Mouse (Mus musculus) midbrain, postnatal 0 days (tissue): ENCODE data around the gene Senp7. TPM values are rescaled to one million over a fixed set of nuclear protein-coding genes. Genes with fewer than 3 reads are reported as not detected.
A peak's percentile ranks its signal among the peaks of the same experiment; 100 is the strongest.
"Not testable (repeated sequence)": the region's sequence is repeated elsewhere in the genome, so short reads cannot be mapped to it uniquely, and the experiment has no call there.

Experiments
- ATAC-seq: fragments of 200-750 bp; cut with Nextera tagmentation; 2 replicates; pipeline ENCODE4 v1.8.0; 2017; ENCODE audit warnings: moderate number of reproducible peaks, mild to moderate bottlenecking, moderate TSS enrichment, moderate library complexity; ENCODE audit not compliant: low FRiP score
- DNase-seq: peaks from one replicate; pipeline ENCODE4 v3.0.0-alpha.2; 2015; ENCODE audit warnings: low spot score
- H3K27ac ChIP-seq: fragments of 300-500 bp; sonication (generic); 2 replicates; pipeline ENCODE4 v1.5.1; 2014; ENCODE audit warnings: low read depth, mild to moderate bottlenecking, low read length, mixed read lengths
- H3K27me3 ChIP-seq: fragments of 300-500 bp; sonication (generic); 2 replicates; pipeline ENCODE4 v1.6.1; 2014; ENCODE audit warnings: low read length, control low read depth, mixed read lengths; ENCODE audit not compliant: insufficient read depth
- H3K36me3 ChIP-seq: fragments of 300-500 bp; sonication (generic); 2 replicates; pipeline ENCODE4 v1.6.1; 2014; ENCODE audit warnings: low read length, control low read depth, mixed read lengths; ENCODE audit not compliant: insufficient read depth
- H3K4me1 ChIP-seq: fragments of 300-500 bp; sonication (generic); 2 replicates; pipeline ENCODE4 v1.6.1; 2014; ENCODE audit warnings: mild to moderate bottlenecking, control low read depth, antibody characterized with exemption, low read length, mixed read lengths; ENCODE audit not compliant: insufficient read depth
- H3K4me2 ChIP-seq: fragments of 300-500 bp; sonication (generic); 2 replicates; pipeline ENCODE4 v1.6.1; 2014; ENCODE audit warnings: low read depth, mild to moderate bottlenecking, low read length, mixed read lengths; ENCODE audit not compliant: poor library complexity, severe bottlenecking
- H3K4me3 ChIP-seq: fragments of 300-500 bp; sonication (generic); 2 replicates; pipeline ENCODE4 v1.5.1; 2014; ENCODE audit warnings: low read depth, mild to moderate bottlenecking, low read length, moderate library complexity
- H3K9ac ChIP-seq: fragments of 300-500 bp; sonication (generic); replicated peaks from 2 replicates; pipeline ENCODE4 v1.6.1; 2014; ENCODE audit warnings: mild to moderate bottlenecking, low read length, moderate library complexity, mixed read lengths; ENCODE audit not compliant: poor library complexity, severe bottlenecking
- H3K9me3 ChIP-seq: fragments of 300-500 bp; sonication (generic); 2 replicates; pipeline ENCODE4 v1.6.1; 2016; ENCODE audit warnings: low read length, control low read depth
- CTCF ChIP-seq: IDR thresholded peaks from 2 replicates; pipeline ENCODE4 v1.5.1; 2016; ENCODE audit warnings: antibody characterized with exemption, mild to moderate bottlenecking
- WGBS: fragments of 180-500 bp; shearing (Covaris S2); extraction: QIAGEN DNeasy Blood & Tissue Kit; methylation state at CpG from one replicate; pipeline ENCODE4 v1.1.7; 2014; 5-methylcytosine and 5-hydroxymethylcytosine counted together
- polyA plus RNA-seq: library from polyadenylated mRNA; unstranded; fragments of >200 nt; fragmentation: Nextera tagmentation; extraction: Ambion mirVana; gene quantifications from 2 replicates; pipeline ENCODE4 v1.2.1, GENCODE M21; 2015
- total RNA-seq: library from RNA; depleted of rRNA; stranded (reverse); fragments of >200 nt; gene quantifications from 2 replicates; pipeline ENCODE4 v1.2.3, GENCODE M21; 2014; rRNA removed

The Senp7 gene
- total RNA-seq (26.7 and 40.0 TPM in 2 replicates), polyA plus RNA-seq (32.0 and 34.7 TPM in 2 replicates)

DNA sequence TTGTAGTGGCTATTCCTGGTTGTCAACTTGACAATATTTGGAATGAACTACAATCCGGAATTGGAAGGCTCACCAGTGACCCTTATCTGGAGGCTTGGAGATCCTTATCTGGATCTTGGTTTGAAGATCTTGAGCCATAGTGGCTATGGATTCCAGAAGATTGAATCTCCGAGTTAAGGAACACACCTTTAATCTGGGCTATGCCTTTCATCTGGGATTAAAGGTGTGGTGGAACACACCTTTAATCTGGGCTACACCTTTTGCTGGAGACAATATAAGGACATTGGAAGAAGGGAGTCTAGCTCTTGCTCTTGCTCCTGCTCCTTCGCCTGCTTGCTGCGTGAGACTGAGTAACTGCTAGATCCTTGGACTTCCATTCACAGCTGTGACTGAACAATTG is at the start of gene Senp7:
Gene Senp7 (plus strand): TSS at position 301 of the 400 bp plus-strand sequence.
- H3K27me3 ChIP-seq, H3K9me3 ChIP-seq, H3K9ac ChIP-seq, DNase-seq, H3K4me1 ChIP-seq, H3K27ac ChIP-seq, ATAC-seq, H3K4me2 ChIP-seq, H3K36me3 ChIP-seq, H3K4me3 ChIP-seq: not testable (repeated sequence)
- no CpG with 5 or more reads among the region's 4 CpGs for WGBS

DNA sequence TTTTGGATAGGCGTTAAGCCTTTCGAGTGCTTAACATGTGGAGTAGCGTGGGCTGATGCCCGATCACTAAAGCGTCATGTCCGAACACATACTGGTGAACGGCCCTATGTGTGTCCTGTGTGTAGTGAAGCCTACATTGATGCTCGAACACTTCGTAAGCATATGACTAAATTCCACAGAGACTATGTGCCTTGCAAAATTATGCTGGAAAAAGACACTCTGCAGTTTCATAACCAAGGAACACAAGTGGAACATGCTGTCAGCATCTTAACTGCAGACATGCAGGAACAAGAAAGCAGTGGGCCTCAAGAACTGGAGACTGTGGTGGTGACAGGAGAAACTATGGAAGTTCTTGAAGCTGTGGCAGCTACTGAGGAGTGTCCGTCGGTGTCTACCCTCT is 41.3 kb upstream of the Senp7 start:
- Histone ChIP-seq H3K27ac (no peak overlapping the region), H3K4me1 (no peaks in the 10 kb centered on the region), H3K36me3 (peaks cover 21% of the 10 kb centered on the region), H3K4me2 (no peak overlapping the region), H3K27me3 (no peaks in the 10 kb centered on the region), H3K9ac (no peak overlapping the region), H3K4me3 (no peak overlapping the region), H3K9me3 (no peaks in the 10 kb centered on the region)
- ATAC-seq, result no peak
- no peak for DNase-seq
- 95% methylated on average over 11 of the region's 11 CpGs for WGBS
- no peak for TF ChIP-seq CTCF

DNA sequence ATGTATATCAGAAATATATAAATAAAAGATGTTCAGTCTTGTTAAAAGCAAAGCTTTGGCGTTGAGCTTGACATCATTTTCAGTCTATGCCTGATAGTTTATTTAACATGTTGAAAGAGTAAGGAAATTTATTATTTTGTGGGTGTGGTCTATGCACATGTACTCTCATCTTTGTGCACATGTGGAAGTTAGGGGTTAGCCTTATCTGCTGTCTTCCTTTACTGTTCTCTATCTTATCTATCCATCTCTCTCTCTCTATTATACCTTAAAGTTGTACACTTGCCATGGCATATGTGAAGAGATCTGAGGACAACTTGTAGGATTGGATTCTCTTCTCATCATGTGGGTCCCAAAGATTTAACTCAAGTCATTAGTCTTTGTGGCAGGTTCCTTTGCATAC is 39.3 kb upstream of the Senp7 start:
- no peaks in the 10 kb centered on the region for H3K27me3 ChIP-seq
- 93% methylated on average over 1 of the region's 1 CpGs for WGBS
- peaks cover 24% of the 10 kb centered on the region for H3K36me3 ChIP-seq

DNA sequence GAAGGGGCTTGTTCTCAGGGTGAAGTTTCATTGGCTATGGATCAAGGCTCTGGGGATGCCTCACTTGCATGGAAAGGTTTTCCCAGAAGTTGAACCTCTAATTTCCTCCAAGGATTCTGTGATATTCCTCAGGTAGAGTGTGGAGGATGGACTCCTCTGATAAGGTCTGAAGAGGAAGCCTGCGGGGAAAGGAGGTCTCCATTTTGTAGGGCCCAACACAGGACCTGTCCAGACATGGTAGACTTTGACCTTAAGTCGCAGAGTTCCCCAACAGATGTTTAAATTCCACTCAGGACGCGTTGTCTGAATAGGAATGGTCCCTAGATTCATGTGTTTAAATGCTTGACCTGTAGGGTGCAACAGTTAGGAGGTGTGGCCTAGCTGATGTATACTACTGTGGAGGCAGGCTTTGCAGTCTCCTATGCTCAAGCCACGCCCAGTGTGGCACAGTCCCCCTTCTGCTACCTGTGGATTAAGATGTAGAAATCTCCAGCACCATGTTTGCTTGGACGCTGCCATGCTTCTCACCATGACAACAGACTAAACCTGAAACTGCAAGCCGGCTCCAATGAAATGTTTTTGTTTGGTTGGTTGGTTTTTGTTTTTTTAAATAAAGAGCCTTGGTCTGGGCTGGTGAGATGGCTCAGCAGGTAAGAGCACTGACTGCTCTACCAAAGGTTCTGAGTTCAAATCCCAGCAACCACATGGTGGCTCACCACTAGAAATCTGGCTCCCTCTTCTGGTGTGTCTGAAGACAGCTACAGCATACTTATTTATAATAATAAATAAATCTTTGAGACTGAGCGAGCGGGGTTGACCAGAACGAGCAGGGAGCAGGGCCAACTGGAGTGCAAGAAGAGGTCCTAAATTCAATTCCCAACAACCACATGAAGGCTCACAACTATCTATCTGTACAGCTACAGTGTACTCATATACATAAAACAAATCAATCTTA is 35.1 kb upstream of the Senp7 start:
- H3K36me3 ChIP-seq, result peaks cover 15% of the 10 kb centered on the region
- no peak overlapping the region for H3K4me3 ChIP-seq
- peak; percentile 29 for TF ChIP-seq CTCF
- no peaks in the 10 kb centered on the region for H3K27me3 ChIP-seq
- peak; percentile 27; the same call in 1 of the 2 replicates for ATAC-seq
- DNase-seq, result no peak
- H3K4me2 ChIP-seq, result no peak overlapping the region
- H3K9me3 ChIP-seq, result no peaks in the 10 kb centered on the region
- H3K4me1 ChIP-seq, result no peaks in the 10 kb centered on the region
- no peak overlapping the region for H3K9ac ChIP-seq
- 89% methylated on average over 10 of the region's 10 CpGs for WGBS
- H3K27ac ChIP-seq, result no peak overlapping the region

More for the DNA sequence above, 39.3 kb upstream of the Senp7 start:
- no peak overlapping the region for H3K27ac ChIP-seq
- H3K4me1 ChIP-seq, result no peaks in the 10 kb centered on the region
- H3K4me3 ChIP-seq, result no peak overlapping the region
- H3K4me2 ChIP-seq, result no peak overlapping the region
- no peak for TF ChIP-seq CTCF
- ATAC-seq (no peak), DNase-seq (no peak)
- no peaks in the 10 kb centered on the region for H3K9me3 ChIP-seq
- H3K9ac ChIP-seq, result no peak overlapping the region

DNA sequence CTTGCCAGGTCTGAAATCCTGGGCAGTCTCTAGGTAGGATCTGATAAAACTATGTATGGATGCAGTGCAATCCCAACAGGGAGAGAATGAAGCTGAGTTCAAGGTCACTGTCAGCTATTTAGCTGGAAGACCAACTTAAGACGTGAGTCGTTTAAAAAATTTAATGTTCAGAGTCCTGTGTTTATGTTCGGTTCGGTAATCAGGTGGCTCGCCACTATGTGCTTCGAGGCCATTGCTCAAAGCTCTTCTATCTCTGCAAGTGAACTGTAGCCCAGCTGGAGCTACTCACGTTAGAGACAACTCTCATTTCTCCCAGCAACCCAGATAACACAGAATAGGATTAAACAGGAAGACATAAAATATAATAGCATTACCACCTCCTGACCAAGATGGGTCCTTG is 34.1 kb upstream of the Senp7 start:
- H3K9me3 ChIP-seq, result no peaks in the 10 kb centered on the region
- no peak overlapping the region for H3K9ac ChIP-seq
- H3K4me1 ChIP-seq, result no peaks in the 10 kb centered on the region
- ATAC-seq, result no peak
- TF ChIP-seq CTCF, result no peak
- no peak overlapping the region for H3K4me3 ChIP-seq
- DNase-seq, result no peak
- WGBS, result 84% methylated on average over 7 of the region's 7 CpGs
- H3K27ac ChIP-seq, result no peak overlapping the region
- no peak overlapping the region for H3K4me2 ChIP-seq
- no peaks in the 10 kb centered on the region for H3K27me3 ChIP-seq
- peaks cover 20% of the 10 kb centered on the region for H3K36me3 ChIP-seq

DNA sequence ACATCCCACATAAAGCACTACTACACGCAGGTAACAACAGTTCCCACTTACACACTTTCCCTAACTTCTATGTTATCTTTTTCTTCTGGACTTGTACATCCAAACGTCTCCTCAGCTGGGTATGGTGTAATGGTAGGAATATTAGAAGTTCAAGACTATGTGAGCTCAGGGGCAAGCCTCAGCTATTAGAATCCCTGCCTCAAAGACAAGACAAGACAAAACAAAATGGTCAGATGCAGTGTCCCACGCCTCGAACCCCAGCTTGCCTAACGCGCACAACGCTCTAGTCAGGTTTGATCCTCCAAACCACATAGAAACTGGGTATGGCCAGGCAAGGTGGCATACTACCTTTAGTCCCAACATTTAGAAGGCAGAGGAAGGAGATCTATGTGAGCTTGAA is 28.5 kb upstream of the Senp7 start:
- no peak for TF ChIP-seq CTCF
- H3K36me3 ChIP-seq, result peaks cover 27% of the 10 kb centered on the region
- H3K9ac ChIP-seq, result no peak overlapping the region
- no peaks in the 10 kb centered on the region for H3K9me3 ChIP-seq
- no peak overlapping the region for H3K4me2 ChIP-seq
- DNase-seq (no peak), ATAC-seq (no peak)
- WGBS, result 99% methylated on average over 7 of the region's 7 CpGs
- H3K4me1 ChIP-seq, result no peaks in the 10 kb centered on the region
- no peak overlapping the region for H3K4me3 ChIP-seq
- no peak overlapping the region for H3K27ac ChIP-seq
- H3K27me3 ChIP-seq, result no peaks in the 10 kb centered on the region
